Mouse (Mus musculus) heart, adult 8-10 months (tissue): ENCODE results near the gene Rab11fip3. TPM values are rescaled to one million over a fixed set of nuclear protein-coding genes. Genes with fewer than 3 reads are reported as not detected.
A peak's percentile ranks its signal among the peaks of the same experiment; 100 is the strongest.

ENCODE experiments used
- DNase-seq: peaks from one replicate; pipeline ENCODE4 v3.0.0; 2022; ENCODE audit warnings: low spot score
- total RNA-seq, 4 experiments: library from RNA; stranded (reverse); gene quantifications; 2 replicates each; pipeline ENCODE4 v1.2.4; 2022

The Rab11fip3 gene
- total RNA-seq, 4 experiments from 2014 or later, result 30.0 to 33.6 (median 32.2) TPM

GRCm38 (mm10) chr17:26087059-26087564 lies 17.8 kb upstream of the Rab11fip3 start:
- DNase-seq, result no peak

- no peak for DNase-seq
Observed at GRCm38 (mm10) chr17:26080867-26081266, 11.5 kb upstream of the Rab11fip3 start.

GRCm38 (mm10) chr17:26078851-26079250 lies 9.5 kb upstream of the Rab11fip3 start:
- DNase-seq, result no peak

DNA sequence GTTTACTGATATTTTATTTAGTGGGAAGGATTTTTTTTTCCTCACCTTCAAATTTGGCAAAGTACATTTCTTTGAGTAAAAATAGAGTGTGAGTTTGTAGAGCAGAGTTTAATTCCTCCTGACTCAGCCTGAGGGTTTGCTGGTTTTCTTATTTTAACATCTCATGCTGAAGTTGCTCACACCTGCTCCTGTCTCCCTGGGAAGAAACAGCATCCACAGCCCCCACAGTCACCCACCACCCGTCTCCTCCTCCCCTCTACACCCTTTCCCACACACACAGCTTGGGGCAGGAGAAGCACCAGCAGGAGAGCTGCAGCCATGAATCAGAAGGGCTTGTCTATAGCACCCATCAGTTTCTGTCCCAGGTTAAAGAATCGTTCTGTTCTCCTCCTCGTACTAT lies 5.9 kb upstream of the Rab11fip3 start:
- no peak for DNase-seq

GRCm38 (mm10) chr17:26070136-26070535 lies 781 bp upstream of the Rab11fip3 start:
- no peak for DNase-seq

DNA sequence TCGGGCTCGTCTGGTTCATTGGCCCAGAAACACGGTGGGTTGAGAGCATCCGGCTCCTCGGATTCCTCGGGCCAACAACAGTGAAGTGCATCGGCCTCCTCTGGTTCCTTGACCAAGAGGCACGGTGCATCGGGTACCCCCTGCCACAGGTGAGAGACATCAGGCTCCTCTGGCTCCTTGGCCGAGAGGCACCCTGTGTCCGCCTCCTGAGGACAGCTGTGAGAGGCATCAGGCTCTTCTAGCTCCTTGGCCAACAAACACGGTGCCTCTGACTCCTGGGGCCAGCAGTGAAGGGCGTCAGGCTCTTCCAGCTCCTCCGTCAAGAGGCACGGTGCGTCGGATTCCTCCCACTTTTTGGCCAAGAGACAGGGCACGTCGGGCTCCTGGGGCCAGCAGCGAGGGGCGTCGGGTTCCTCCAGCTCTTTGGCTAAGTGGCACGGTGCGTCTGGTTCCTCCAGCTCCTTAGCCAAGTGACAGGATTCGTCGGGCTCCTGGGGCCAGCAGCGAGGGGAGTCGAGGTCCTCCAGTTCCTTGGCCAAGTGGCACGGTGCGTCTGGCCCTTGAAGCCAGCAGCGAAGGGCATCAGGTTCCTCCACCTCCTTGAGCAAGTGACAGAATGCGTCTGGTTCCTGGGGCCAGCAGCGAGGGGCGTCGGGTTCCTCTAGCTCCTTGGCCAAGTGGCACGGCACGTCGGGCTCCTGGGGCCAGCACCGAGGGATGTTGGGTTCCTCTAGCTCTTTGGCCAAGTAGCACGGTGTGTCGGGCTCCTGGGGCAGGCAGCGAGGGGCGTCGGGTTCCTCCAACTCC lies 1.1 kb downstream of the Rab11fip3 start:
- DNase-seq, result no peak

- no peak for DNase-seq
Observed at GRCm38 (mm10) chr17:26066488-26067020, 2.8 kb downstream of the Rab11fip3 start.

DNA sequence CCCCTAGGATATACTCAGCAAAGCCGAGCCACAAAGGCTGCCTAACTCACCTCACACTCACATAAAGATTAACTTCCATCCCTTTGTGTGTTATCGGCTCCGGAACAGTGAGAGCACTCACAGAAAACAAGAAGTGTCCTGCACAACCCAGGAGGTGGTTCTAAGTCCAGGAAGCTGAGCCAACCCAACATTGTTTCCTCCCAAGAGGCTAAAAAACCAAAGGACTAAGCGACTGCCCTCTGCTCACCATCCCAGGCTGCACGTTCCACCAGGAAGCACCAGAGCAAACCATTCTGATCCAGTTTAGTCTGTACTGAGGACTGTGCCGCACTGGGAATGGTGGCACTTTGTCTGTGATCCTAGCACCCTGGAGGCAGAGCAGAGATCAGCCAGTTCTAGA lies 4.4 kb downstream of the Rab11fip3 start:
- no peak for DNase-seq

- DNase-seq, result no peak
Observed at GRCm38 (mm10) chr17:26057787-26058567, 11.4 kb downstream of the Rab11fip3 start.

DNA sequence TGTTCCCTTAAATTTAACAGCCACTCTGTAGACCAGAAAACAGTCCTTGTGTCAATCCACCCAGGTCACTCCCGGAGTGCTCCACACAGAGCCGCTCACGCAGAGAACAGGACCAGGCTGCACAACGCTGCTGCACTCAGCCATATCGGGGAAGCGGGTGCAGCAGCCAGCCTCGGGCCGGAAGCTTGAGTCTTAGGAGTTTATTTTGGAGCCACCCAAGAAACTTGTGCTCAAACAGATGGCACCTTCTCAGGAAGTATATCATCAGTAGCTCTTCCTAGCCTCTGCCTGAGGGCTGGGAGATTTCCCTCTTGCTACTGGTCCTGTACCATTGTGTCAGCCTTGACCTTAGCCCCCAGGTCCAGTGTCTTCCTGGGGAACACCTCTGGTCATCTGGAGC lies 12.1 kb downstream of the Rab11fip3 start:
- no peak for DNase-seq

GRCm38 (mm10) chr17:26055164-26055563 lies 14.2 kb downstream of the Rab11fip3 start:
- DNase-seq, result no peak

GRCm38 (mm10) chr17:26054133-26054845 lies 15.1 kb downstream of the Rab11fip3 start:
- no peak for DNase-seq

DNA sequence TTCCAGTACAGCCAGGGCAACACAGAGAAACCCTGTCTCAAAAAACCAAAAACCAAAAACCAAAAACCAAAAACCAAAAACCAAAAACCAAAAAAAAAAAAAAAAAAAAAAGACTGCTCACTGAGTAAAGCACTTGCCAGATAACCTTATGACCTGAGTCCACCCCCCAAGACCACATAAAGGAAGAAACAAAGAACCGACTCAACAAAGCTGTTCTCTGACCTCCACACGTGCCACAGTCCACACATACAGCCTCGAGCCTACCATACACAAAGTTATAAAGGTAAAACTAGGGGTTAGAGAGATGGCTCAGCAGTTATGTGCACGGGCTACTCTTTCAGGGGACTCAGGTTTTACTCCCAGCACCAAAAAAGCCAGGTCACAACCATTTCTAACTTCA lies 16.6 kb downstream of the Rab11fip3 start:
- DNase-seq, result no peak

- DNase-seq, result no peak
Observed at GRCm38 (mm10) chr17:26052074-26052473, 17.3 kb downstream of the Rab11fip3 start.

- no peak for DNase-seq
Observed at GRCm38 (mm10) chr17:26048118-26048517, 21.2 kb downstream of the Rab11fip3 start.

DNA sequence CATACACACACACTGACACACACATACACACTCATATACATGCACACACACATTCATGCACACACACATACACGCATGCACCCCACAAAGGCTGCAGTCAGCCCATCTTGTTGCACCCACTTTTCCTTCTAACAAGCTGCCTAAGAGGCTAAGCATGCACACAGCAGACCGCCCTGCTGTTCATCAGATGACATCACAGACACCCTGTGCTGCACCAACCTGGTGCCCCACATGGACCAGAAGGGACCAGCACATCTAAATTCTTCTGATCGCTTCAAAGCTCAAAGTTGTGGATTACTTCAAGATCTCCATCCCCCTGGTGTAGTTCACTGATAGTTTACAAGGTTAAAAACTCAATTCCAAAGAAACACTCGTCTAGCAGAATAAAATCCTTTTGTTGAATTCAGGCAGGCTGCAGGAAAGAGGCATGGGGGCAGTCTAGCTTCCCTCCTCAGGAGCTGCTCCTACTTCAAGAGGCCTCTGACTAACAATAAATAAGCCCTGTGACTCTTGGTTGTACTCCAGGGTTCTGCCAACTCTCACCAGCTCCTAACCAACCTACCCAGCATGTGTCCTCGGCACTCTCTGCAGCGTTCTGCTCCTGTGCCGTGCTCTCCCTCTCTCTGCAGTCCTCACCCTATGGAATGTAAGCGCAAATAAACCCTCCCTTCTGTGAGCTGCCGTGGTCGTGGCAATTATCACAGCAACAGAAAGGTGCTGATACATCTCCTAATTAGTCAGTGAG lies 22.9 kb downstream of the Rab11fip3 start:
- no peak for DNase-seq

DNA sequence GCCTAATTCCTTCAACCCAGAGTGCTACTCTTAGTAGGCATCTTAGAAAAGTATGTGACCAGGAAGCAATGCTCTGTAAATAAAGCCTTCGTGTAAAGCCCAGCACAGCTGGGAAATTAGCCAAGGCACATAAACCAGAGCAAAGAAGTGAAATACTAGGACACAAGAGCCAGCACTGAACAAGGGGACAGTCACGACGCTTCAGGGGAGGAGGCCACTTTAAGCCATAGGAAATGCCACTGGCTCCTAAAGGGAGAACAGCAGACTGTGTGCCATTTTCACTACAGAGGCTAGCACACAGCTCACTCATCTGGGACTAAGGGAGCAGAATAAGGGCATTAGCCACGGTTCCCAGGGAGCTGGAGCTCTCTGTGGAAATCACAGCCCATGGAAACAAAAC lies 24.1 kb downstream of the Rab11fip3 start:
- DNase-seq, result no peak

DNA sequence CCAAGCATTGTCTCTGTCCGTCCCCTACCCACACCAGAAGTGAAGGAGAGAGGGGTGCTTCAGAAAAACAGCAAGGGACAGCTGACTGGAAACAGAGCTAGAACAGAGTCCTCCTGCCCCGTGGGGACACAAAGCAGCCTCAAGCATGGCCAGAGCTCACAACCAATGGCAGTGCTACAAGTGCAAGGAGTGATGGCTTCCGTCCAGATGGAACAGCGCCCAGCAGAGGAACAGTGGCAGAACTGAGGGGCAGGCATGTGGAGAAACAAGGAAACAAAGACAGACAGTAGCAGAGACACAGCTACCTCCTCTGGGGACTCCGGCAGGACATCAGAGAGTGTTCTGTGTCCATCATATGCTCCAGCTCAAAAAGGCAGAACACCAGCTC lies 26.1 kb downstream of the Rab11fip3 start:
- DNase-seq, result peak; percentile 52

DNA sequence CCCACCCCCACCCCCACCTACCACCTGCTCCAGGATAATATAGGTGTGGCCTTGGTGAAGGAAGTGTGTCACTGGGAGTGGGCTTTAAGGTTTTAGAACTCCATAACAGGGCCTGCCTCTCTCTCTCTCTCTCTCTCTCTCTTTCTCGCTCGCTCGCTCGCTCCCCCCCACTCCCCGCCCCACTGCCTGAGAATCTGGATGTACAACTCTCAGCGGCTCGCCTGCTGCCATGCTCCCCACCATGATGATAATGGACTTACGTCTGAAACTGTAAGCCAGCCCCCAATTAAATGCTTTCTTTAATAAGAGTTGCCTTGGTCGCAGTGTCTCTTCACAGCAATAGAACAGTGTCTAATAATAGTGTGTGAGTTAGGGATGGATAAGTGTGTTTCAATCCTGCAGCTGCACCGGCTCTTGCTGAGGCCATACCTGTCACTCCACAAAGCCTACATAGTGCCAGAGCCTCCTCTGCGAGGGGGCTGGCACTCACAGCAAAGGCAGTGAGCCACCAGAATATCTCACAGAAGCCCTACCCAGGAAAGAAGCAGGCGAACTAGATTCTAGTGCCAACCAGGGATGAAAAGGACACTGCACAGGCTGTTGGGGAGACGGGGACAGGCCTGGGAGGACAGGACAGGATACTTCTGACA lies 26.6 kb downstream of the Rab11fip3 start:
- peak; percentile 15 for DNase-seq

GRCm38 (mm10) chr17:26041111-26041802 lies 28.1 kb downstream of the Rab11fip3 start:
- peak; percentile 45 for DNase-seq
